Mouse (Mus musculus) lung, embryonic 16.5 days (tissue): Measurements from ENCODE around the gene Rps19bp1. TPM values are rescaled to one million over a fixed set of nuclear protein-coding genes. Genes with fewer than 3 reads are reported as not detected.

Experiments
- ATAC-seq: fragments of 200-750 bp; cut with Nextera tagmentation; 2 replicates; pipeline ENCODE4 v1.8.0; 2017; ENCODE audit warnings: low read depth, mild to moderate bottlenecking, moderate library complexity
- H3K27ac ChIP-seq: fragments of 300-500 bp; sonication (generic); 2 replicates; pipeline ENCODE4 v1.5.1; 2014; ENCODE audit warnings: mild to moderate bottlenecking, control low read depth, low read length
- H3K27me3 ChIP-seq: fragments of 300-500 bp; sonication (generic); 2 replicates; pipeline ENCODE4 v1.6.1; 2014; ENCODE audit warnings: low read depth, low read length, mixed read lengths; ENCODE audit not compliant: control insufficient read depth, insufficient read depth
- H3K36me3 ChIP-seq: fragments of 300-500 bp; sonication (generic); 2 replicates; pipeline ENCODE4 v1.6.1; 2014; ENCODE audit warnings: low read length; ENCODE audit not compliant: control insufficient read depth, insufficient read depth
- H3K4me1 ChIP-seq: fragments of 300-500 bp; sonication (generic); replicated peaks from 2 replicates; pipeline ENCODE4 v1.6.1; 2014; ENCODE audit warnings: low read length, mixed read lengths; ENCODE audit not compliant: control insufficient read depth, insufficient read depth
- H3K4me2 ChIP-seq: fragments of 300-500 bp; sonication (generic); 2 replicates; pipeline ENCODE4 v1.6.1; 2014; ENCODE audit warnings: low read depth, low read length, control low read depth
- H3K4me3 ChIP-seq: fragments of 300-500 bp; sonication (generic); 2 replicates; pipeline ENCODE4 v1.5.1; 2014; ENCODE audit warnings: mild to moderate bottlenecking, low read length, control low read depth
- H3K9ac ChIP-seq: fragments of 300-500 bp; sonication (generic); 2 replicates; pipeline ENCODE4 v1.6.1; 2014; ENCODE audit warnings: low read length, control low read depth
- H3K9me3 ChIP-seq: fragments of 300-500 bp; sonication (generic); 2 replicates; pipeline ENCODE4 v1.6.1; 2016; ENCODE audit warnings: low read length; ENCODE audit not compliant: control insufficient read depth
- polyA plus RNA-seq: library from polyadenylated mRNA; unstranded; fragments of >200 nt; fragmentation: Nextera tagmentation; extraction: Ambion mirVana; gene quantifications from 2 replicates; pipeline ENCODE4 v1.2.1, GENCODE M21; 2015

Rps19bp1 gene
- polyA plus RNA-seq, 1 experiment from 2014 or later, result 44.2 TPM

DNA sequence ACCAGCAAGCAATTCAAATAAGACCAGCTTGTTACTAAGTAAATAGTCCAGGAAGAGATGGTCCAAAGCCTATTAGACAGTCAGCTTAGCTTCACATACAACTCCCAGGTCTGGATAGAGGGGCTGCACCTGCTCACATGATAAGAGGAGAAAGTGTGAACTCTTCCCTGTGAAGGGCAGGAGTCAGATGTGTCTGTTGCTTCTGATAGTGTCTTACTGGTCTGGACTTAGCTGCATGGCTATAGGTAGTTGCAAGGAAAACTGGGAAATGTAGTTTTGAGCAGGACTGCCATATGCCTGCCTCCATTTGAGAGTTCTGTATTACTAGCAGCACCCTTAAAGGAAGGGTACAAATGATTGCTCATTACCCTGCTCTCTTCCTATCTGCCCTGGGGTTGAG lies 50.4 kb downstream of the Rps19bp1 start:
- Histone ChIP-seq H3K9me3 (no peaks in the 10 kb centered on the region), H3K9ac (no peak overlapping the region), H3K4me1 (no peaks in the 10 kb centered on the region), H3K27ac (no peak overlapping the region), H3K27me3 (no peaks in the 10 kb centered on the region), H3K4me2 (no peak overlapping the region), H3K4me3 (no peak overlapping the region), H3K36me3 (0 out of 2 replicates have a peak, but pooled peaks cover 4% of the 10 kb centered on the region)
- no peak for ATAC-seq

Other genes with a start within 250 kb of the Rps19bp1 start
- 7.2 and 7.7 TPM in 2 replicates for gene Pdgfb, start 249.3 kb downstream of the Rps19bp1 start, polyA plus RNA-seq
- 20.7 and 21.9 TPM in 2 replicates for gene Syngr1, start 173.0 kb downstream of the Rps19bp1 start, polyA plus RNA-seq
- gene Rpl3, start 172.4 kb downstream of the Rps19bp1 start, polyA plus RNA-seq, result 994 and 1,049 TPM in 2 replicates
- gene Tab1, start 131.2 kb downstream of the Rps19bp1 start, polyA plus RNA-seq, result 31.5 and 33.5 TPM in 2 replicates
- gene Mgat3, start 90.6 kb downstream of the Rps19bp1 start, polyA plus RNA-seq, result 3.9 and 4.3 TPM in 2 replicates
- gene Mief1, start 30.3 kb downstream of the Rps19bp1 start, polyA plus RNA-seq, result 26.7 and 28.4 TPM in 2 replicates
- not detected in 2 replicates for gene AC140267.1, start 28.5 kb downstream of the Rps19bp1 start, polyA plus RNA-seq
- 117 and 121 TPM in 2 replicates for gene Atf4, start 9.1 kb downstream of the Rps19bp1 start, polyA plus RNA-seq
- not detected in 2 replicates for gene Cacna1i, start 22.9 kb upstream of the Rps19bp1 start, polyA plus RNA-seq